Mouse (Mus musculus): ENCODE results near the gene Olfr115.

The Olfr115 gene

DNA sequence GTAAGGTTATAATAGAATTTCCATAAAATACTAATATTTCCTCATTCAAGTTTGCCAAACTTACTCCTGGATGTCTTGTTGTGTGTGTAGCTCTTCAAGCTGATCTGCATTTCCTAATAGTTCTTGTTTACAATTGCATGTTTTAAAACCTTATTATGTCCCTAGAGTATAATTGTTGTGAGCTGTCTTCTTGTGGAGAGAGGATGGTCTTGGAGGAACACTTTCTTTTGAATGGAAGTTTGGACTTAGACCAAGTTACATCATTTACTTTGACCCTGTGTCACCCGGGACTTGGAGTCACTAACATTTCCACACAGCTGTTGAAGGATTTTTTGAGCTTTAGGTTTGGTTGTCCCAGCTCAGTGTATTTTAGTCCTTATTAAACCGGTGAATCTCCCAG, at the start of gene Olfr115, which contains the start of gene Olfr116:
Gene Olfr115, minus strand, starts transcription at position 101 of the 400 bp plus-strand sequence.
Gene Olfr116, minus strand, starts transcription at position 191 of the 400 bp plus-strand sequence.
- DNase-seq (ENCODE audit: low read depth), result no peak

DNA sequence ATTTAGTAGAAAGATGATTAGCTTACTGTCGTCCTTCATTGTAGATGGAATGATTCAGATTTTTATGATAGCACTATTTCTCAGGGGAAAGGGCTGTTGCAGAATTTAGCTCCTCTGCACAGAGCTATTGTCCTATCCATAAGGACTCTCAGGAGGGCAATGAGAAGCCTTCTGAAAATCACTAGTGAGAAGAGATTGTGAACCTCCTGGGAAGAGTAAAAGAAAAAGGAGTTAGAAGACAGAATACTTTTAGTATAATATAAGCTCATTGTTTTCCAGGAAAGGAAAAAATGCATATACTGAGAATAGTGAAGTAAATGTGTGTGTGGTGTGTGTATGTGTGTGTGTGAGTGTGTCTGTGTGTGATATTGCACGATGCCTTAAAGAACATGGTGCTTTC, 39.8 kb upstream of the Olfr115 start, which contains the start of gene Olfr118:
Gene Olfr118, plus strand, starts transcription at position 301 of the 400 bp plus-strand sequence.
- no peak for DNase-seq (ENCODE audit: low read depth)

DNA sequence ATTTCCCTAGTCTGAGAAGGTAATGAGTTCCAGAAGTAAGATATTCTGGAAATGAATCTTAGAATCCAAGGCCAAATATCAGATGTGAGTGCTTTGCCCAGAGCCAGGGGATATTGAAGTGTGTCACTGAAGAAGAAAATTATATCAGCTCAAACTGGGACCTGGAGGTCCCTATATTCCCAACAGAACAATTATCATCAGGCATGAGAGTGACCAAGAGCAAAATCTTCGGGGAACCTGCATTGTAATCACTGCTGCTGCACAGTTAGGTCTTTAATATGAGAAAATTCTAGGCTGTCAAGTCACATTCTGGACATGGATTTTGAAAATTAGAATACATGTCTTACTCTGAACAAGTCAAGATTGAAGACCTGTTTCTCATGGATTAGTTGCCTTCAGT, 36.8 kb upstream of the Olfr115 start, which contains the start of gene Olfr117:
Gene Olfr117, minus strand, starts transcription at position 101 of the 400 bp plus-strand sequence.
- no peak for DNase-seq (ENCODE audit: low read depth)

DNA sequence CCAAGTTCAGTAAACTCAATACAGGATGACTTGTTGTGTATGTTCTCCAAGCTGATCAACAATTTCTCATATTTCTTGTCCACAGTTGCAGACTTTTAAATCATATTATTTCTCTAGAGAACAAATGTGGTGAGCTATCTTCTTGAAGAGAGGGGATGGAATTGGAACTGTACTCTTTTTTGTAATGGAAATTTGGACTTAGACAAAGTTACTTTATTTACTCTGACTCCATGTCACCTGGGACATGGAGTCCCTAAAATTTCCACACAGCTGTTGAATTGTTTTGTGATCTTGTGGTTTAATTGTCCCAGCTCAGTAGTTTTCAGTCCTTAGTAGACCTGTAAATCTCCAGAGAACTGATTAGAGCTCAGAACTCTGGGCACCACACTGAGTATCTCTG, 34.3 kb downstream of the Olfr115 start, which contains the start of gene Olfr114:
Gene Olfr114, minus strand, starts transcription at position 101 of the 400 bp plus-strand sequence.
- DNase-seq (ENCODE audit: low read depth), result no peak

DNA sequence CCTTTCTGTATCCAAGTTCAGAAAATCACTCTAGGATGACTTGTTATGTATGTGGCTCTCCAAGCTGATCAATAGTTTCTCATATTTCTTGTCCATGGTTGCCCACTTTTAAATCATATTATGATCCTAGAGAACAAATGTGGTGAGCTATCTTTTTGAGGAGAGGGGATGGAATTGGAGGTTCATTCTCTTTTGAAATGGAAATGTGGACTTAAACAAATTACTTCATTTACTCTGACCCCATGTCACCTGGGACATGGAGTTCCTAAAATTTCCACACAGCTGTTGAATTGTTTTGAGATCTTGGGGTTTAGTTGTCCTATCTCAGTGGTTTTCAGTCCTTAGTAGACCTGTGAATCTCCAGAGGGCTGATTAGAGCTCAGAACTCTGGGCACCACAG, 49.3 kb downstream of the Olfr115 start, which contains the start of gene Olfr113:
Gene Olfr113, minus strand, starts transcription at position 101 of the 400 bp plus-strand sequence.
- no peak for DNase-seq (ENCODE audit: low read depth)

DNA sequence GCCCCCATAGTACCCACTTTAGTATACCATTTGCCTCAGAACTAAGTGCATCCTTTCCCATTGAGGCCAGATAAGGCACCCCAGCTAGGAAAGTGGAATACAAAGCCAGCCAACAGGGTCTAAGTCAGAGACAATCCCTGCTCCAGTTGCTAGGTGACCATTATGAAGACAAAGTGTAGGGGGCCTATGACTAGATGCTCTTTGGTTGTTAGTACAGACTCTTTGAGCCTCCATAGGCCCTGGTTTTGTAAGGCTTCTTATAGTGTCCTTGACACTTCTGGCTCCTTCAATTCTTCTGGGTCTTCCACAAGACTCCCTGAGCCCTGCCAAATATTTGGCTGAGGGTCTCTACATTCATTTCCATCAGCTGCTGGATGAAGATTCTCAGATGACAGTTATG, 57.6 kb downstream of the Olfr115 start, which contains the start of gene Olfr112:
Gene Olfr112, minus strand, starts transcription at position 101 of the 400 bp plus-strand sequence.
- DNase-seq (ENCODE audit: low read depth), result no peak
